Mouse (Mus musculus) WW6 (cell line): Measurements from ENCODE around the gene Kcnq1.

ENCODE experiments used
- DNase-seq: peaks from one replicate; pipeline ENCODE4 v3.0.0-alpha.2; 2013; ENCODE audit warnings: low read depth, low spot score

Kcnq1 gene

DNA sequence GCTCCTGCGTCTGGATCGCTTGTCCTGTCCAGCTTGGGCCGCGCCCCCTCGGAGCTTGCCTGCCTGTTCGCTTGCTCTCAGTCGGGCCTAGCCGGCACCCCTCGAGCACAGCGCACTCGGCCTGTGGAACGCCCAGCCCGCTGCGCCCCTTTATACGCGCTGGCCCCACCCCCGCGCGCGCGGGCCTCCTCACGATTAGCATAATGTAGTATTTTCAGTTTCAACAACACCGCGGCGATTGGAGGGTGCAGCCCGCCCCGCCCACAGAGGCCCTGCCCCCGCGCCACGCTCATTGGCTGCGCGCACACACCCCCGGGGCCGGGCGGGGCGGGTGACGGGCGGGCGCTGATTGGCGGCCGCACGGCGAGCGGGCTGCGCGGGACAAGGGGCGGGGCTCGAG is 354.7 kb downstream of the Kcnq1 start, which contains the start of gene Cdkn1c:
Cdkn1c (minus strand) TSS at position 177 of the 400 bp plus-strand sequence.
- DNase-seq, result no peak

GRCm38 (mm10) chr7:143461294-143461870 is 355.2 kb downstream of the Kcnq1 start:
- DNase-seq, result no peak

- DNase-seq, result no peak
Measured at GRCm38 (mm10) chr7:143461920-143462319, 355.8 kb downstream of the Kcnq1 start.

GRCm38 (mm10) chr7:143462516-143462915 is 356.4 kb downstream of the Kcnq1 start:
- DNase-seq, result no peak

- no peak for DNase-seq
Measured at GRCm38 (mm10) chr7:143463865-143464415, 357.8 kb downstream of the Kcnq1 start.

GRCm38 (mm10) chr7:143464811-143465560 is 358.8 kb downstream of the Kcnq1 start:
- no peak for DNase-seq

DNA sequence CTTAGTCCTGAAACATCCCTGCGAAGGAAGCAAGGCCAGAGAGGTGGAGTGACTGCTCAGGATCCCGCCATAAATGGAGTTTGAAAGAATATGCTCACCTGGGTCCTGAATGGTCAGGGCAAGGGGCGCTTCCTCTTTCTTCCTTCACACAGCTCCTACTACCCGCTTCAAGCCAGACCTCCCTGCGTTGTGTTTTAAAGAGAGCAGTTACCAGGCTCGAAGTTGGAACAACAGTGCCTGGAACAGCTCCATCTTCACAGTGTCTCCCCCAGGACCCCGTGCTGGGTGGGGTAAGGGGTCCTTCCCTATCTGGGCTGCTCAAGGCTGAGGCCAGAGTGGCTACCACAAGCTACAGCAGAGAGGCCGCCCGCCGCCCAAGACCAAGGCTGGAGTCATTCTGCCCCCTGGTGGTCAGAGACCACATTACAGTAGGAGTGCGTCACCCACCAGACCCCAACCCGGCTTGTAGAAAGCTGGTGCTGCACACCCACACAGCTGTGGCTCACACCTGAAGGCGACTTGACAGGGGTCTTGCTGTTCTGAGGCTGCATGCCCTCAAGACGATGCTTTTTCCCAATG is 360.0 kb downstream of the Kcnq1 start:
- DNase-seq, result no peak

- DNase-seq, result no peak
Measured at GRCm38 (mm10) chr7:143467714-143468113, 361.6 kb downstream of the Kcnq1 start.

GRCm38 (mm10) chr7:143469946-143470345 is 363.8 kb downstream of the Kcnq1 start:
- no peak for DNase-seq

DNA sequence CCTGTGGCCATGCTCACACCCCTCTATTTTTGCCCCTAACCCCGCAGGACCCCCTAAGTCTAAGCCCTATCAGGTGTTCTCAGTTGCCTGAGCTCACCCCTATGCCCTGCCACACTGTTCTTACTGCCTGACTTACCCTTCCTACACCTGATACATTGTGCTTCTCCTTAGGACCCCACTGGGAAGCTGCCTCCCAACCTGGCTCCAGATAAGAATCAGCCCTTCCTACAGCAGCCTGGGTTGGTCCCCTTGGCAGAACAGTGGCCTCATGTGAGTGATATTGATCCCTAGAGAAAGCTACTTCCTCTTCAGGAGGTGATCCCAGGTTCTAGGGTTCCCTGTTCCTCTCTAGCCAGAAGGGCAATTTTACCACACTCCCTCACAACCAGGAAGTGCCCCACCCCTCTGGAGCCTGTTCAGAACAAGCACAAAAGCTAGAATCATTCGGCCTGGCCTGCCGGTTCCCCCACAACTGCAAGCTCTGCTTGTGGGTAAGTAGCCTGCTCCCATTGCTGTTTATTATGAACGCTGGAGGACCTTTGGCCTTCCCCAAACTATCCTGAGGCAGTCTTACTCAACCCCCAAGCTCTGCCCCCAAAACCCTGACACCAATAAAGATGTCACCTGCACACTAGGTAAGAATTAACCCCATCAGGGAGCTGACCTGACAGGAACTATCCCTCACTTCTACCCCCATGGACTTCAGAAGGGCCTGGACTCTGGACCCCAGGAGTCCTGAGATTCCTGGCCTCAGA is 367.4 kb downstream of the Kcnq1 start, which contains the start of gene Slc22a18:
Slc22a18 (plus strand) TSS at position 390 of the 755 bp plus-strand sequence.
- DNase-seq, result no peak

DNA sequence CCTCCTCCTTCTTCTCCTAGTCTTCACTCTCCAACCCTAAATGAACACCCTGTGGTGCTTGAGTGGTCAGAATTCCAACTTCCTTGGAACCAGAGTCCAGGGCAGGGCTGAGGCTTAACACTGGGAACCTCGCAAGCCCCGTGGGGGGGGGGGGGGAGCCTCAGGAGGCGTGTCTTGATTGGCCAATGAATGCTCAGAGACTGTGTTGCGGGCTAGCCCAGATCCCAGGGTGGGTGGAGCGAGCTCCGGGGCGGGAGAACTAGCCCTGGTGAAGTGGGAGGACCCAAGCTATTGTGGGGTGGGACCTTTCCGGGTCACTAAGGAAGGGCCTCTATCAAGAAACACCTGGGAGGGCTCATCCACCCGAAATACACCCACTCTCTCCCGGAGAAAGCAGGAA is 368.6 kb downstream of the Kcnq1 start:
- no peak for DNase-seq

GRCm38 (mm10) chr7:143475876-143476275 is 369.7 kb downstream of the Kcnq1 start:
- no peak for DNase-seq
